Mouse (Mus musculus) liver, embryonic 14.5 days (tissue): Measurements from ENCODE around the gene Prpf8. TPM values are rescaled to one million over a fixed set of nuclear protein-coding genes. Genes with fewer than 3 reads are reported as not detected.
A peak's percentile ranks its signal among the peaks of the same experiment; 100 is the strongest.
"Not testable (repeated sequence)": the region's sequence is repeated elsewhere in the genome, so short reads cannot be mapped to it uniquely, and the experiment has no call there.

ENCODE experiments used
- ATAC-seq: fragments of 200-750 bp; cut with Nextera tagmentation; 2 replicates; pipeline ENCODE4 v1.8.0; 2017; ENCODE audit warnings: moderate number of reproducible peaks, mild to moderate bottlenecking, moderate library complexity; ENCODE audit not compliant: insufficient read depth
- DNase-seq, 3 experiments: peaks; one replicate each; pipeline ENCODE4 v3.0.0-alpha.2; 2012 to 2013; ENCODE audit warnings: low read depth in 3 of 3, low spot score in 3 of 3
- H3K27ac ChIP-seq: fragments of 300-500 bp; sonication (generic); 2 replicates; pipeline ENCODE4 v1.5.1; 2014; ENCODE audit warnings: moderate library complexity, mild to moderate bottlenecking, control low read depth, inconsistent platforms
- H3K27me3 ChIP-seq: fragments of 300-500 bp; sonication (generic); 2 replicates; pipeline ENCODE4 v1.6.1; 2014; ENCODE audit warnings: mild to moderate bottlenecking, low read length, moderate library complexity; ENCODE audit not compliant: control insufficient read depth, insufficient read depth
- H3K36me3 ChIP-seq: fragments of 300-500 bp; sonication (generic); replicated peaks from 2 replicates; pipeline ENCODE4 v1.6.1; 2014; ENCODE audit warnings: low read depth; ENCODE audit not compliant: control insufficient read depth, insufficient read depth
- H3K4me1 ChIP-seq, 2 experiments: fragments of 200-500 bp in 1 of 2; fragments of 300-500 bp in 1 of 2; sonication (generic) in 1 of 2; replicated peaks; 2 replicates each; pipeline ENCODE4 v1.6.1; 2012 to 2014; ENCODE audit warnings: antibody characterized with exemption in 1 of 2, inconsistent platforms in 1 of 2, low read length in 1 of 2; ENCODE audit not compliant: control insufficient read depth in 2 of 2, insufficient read depth in 2 of 2
- H3K4me2 ChIP-seq: fragments of 300-500 bp; sonication (generic); 2 replicates; pipeline ENCODE4 v1.6.1; 2014; ENCODE audit warnings: low read depth, mild to moderate bottlenecking, control low read depth, moderate library complexity
- H3K4me3 ChIP-seq, 2 experiments: fragments of 200-500 bp in 1 of 2; fragments of 300-500 bp in 1 of 2; sonication (generic) in 1 of 2; 2 replicates each; pipeline ENCODE4 v1.5.1; 2012 to 2014; ENCODE audit warnings: low read depth in 2 of 2, low read length in 2 of 2, mild to moderate bottlenecking in 2 of 2, control low read depth in 1 of 2, inconsistent platforms in 1 of 2, moderate library complexity in 1 of 2; ENCODE audit not compliant: insufficient read depth in 1 of 2
- H3K9ac ChIP-seq: fragments of 300-500 bp; sonication (generic); replicated peaks from 2 replicates; pipeline ENCODE4 v1.6.1; 2014; ENCODE audit warnings: mild to moderate bottlenecking, control low read depth, moderate library complexity
- H3K9me3 ChIP-seq: fragments of 300-500 bp; sonication (generic); 2 replicates; pipeline ENCODE4 v1.6.1; 2016; ENCODE audit warnings: low read length, mixed read lengths; ENCODE audit not compliant: control insufficient read depth
- CTCF ChIP-seq: IDR thresholded peaks from 2 replicates; pipeline ENCODE4 v1.5.1; 2016; ENCODE audit warnings: antibody characterized with exemption, low read depth, control low read depth
- EP300 ChIP-seq: IDR thresholded peaks from 2 replicates; pipeline ENCODE4 v1.6.1; 2016; ENCODE audit warnings: antibody characterized with exemption, low read depth
- WGBS: fragments of 180-500 bp; shearing (Covaris S2); extraction: QIAGEN DNeasy Blood & Tissue Kit; methylation state at CpG from one replicate; pipeline ENCODE4 v1.1.7; 2014; ENCODE audit not compliant: insufficient replicate concordance; 5-methylcytosine and 5-hydroxymethylcytosine counted together
- polyA plus RNA-seq, 2 experiments: library from polyadenylated mRNA; depleted of rRNA in 1 of 2; stranded (reverse) in 1 of 2; unstranded in 1 of 2; fragments of >200 nt; fragmentation: Nextera tagmentation in 1 of 2; extraction: Ambion mirVana in 1 of 2; gene quantifications; 2 replicates each; pipeline versions ENCODE4 v1.2.1 to v1.2.3; 2012 to 2014

The Prpf8 gene
- polyA plus RNA-seq, 2 experiments, result 34.2 to 38.1 TPM

- WGBS, result 3% methylated on average over 56 of the region's 56 CpGs
- peak within 1 kb of the TSS; percentile 31 for H3K27ac ChIP-seq
- H3K4me1 ChIP-seq, result peaks cover 39 to 54% of the 10 kb centered on the region in 2 experiments
- DNase-seq (peak; percentile 79 to 84 (median 82)), ATAC-seq (peak; percentile 73)
- peak within 1 kb of the TSS; percentile 86 for H3K4me2 ChIP-seq
- TF ChIP-seq EP300 (no peak; the same call in 1 of the 2 replicates), CTCF (peak; percentile 69)
- peak within 1 kb of the TSS; percentile 67 for H3K9ac ChIP-seq
- H3K36me3 ChIP-seq, result peaks cover 1% of the 10 kb centered on the region; the same call in 1 of the 2 replicates
- no peaks in the 10 kb centered on the region for H3K27me3 ChIP-seq
- H3K9me3 ChIP-seq, result no peaks in the 10 kb centered on the region
- H3K4me3 ChIP-seq, result peak within 1 kb of the TSS; percentile 60 to 63
These were observed 32.4 kb upstream of the Prpf8 start, which contains the start of gene Wdr81 for GRCm38 (mm10) chr11:75453991-75454930. TSS of gene Wdr81 (minus strand) at chr11:75454717.

- H3K27ac ChIP-seq, result peak overlapping the region; percentile 7
- peaks cover 45 to 57% of the 10 kb centered on the region in 2 experiments for H3K4me1 ChIP-seq
- TF ChIP-seq CTCF (no peak), EP300 (no peak)
- WGBS, result 68% methylated on average over 10 of the region's 10 CpGs
- no peaks in the 10 kb centered on the region for H3K9me3 ChIP-seq
- no peak overlapping the region for H3K9ac ChIP-seq
- no peak overlapping the region for H3K4me3 ChIP-seq
- H3K4me2 ChIP-seq, result peak overlapping the region; percentile 86
- no peaks in the 10 kb centered on the region for H3K27me3 ChIP-seq
- ATAC-seq (no peak), DNase-seq (no peak)
- H3K36me3 ChIP-seq, result no peaks in the 10 kb centered on the region; the same call in 1 of the 2 replicates
These were observed 31.4 kb upstream of the Prpf8 start for GRCm38 (mm10) chr11:75455041-75455736.

GRCm38 (mm10) chr11:75455971-75456370 is 30.6 kb upstream of the Prpf8 start:
- ATAC-seq, DNase-seq: not testable (repeated sequence)

GRCm38 (mm10) chr11:75456440-75456871 is 30.2 kb upstream of the Prpf8 start:
- no peaks in the 10 kb centered on the region; the same call in 1 of the 2 replicates for H3K36me3 ChIP-seq
- H3K9ac ChIP-seq, result no peak overlapping the region
- DNase-seq, result no peak
- H3K4me2 ChIP-seq, result no peak overlapping the region
- no peak for ATAC-seq
- peaks cover 36 to 50% of the 10 kb centered on the region in 2 experiments for H3K4me1 ChIP-seq
- no peak for TF ChIP-seq CTCF
- no peak for TF ChIP-seq EP300
- no peaks in the 10 kb centered on the region for H3K27me3 ChIP-seq
- no peak overlapping the region for H3K4me3 ChIP-seq
- H3K9me3 ChIP-seq, result no peaks in the 10 kb centered on the region
- 70% methylated on average over 7 of the region's 7 CpGs for WGBS
- no peak overlapping the region for H3K27ac ChIP-seq

More at GRCm38 (mm10) chr11:75455971-75456370, 30.6 kb upstream of the Prpf8 start:
- not testable (repeated sequence) for H3K9ac ChIP-seq, H3K36me3 ChIP-seq, H3K4me2 ChIP-seq, H3K27me3 ChIP-seq, H3K9me3 ChIP-seq, H3K4me3 ChIP-seq, H3K27ac ChIP-seq
- peaks cover 40 to 55% of the 10 kb centered on the region in 2 experiments for H3K4me1 ChIP-seq
- 83% methylated on average over 2 of the region's 2 CpGs for WGBS

GRCm38 (mm10) chr11:75458169-75458568 is 28.4 kb upstream of the Prpf8 start:
- H3K4me2 ChIP-seq, result peak overlapping the region; percentile 100
- no peak for ATAC-seq
- 18% methylated on average over 3 of the region's 3 CpGs for WGBS
- peak; percentile 90 for TF ChIP-seq CTCF
- TF ChIP-seq EP300, result no peak
- peak overlapping the region; percentile 99 for H3K27ac ChIP-seq
- no peaks in the 10 kb centered on the region for H3K9me3 ChIP-seq
- H3K4me3 ChIP-seq, result no peak overlapping the region
- no peaks in the 10 kb centered on the region for H3K36me3 ChIP-seq
- H3K9ac ChIP-seq, result peak overlapping the region; percentile 20; the same call in 1 of the 2 replicates
- H3K4me1 ChIP-seq, result peaks cover 37 to 52% of the 10 kb centered on the region in 2 experiments
- no peaks in the 10 kb centered on the region for H3K27me3 ChIP-seq
- peak in 1 of 3 experiments; percentile 56 for DNase-seq
